8 mouse cellular contexts compared by ENCODE assay signal in the genomic region with DNA sequence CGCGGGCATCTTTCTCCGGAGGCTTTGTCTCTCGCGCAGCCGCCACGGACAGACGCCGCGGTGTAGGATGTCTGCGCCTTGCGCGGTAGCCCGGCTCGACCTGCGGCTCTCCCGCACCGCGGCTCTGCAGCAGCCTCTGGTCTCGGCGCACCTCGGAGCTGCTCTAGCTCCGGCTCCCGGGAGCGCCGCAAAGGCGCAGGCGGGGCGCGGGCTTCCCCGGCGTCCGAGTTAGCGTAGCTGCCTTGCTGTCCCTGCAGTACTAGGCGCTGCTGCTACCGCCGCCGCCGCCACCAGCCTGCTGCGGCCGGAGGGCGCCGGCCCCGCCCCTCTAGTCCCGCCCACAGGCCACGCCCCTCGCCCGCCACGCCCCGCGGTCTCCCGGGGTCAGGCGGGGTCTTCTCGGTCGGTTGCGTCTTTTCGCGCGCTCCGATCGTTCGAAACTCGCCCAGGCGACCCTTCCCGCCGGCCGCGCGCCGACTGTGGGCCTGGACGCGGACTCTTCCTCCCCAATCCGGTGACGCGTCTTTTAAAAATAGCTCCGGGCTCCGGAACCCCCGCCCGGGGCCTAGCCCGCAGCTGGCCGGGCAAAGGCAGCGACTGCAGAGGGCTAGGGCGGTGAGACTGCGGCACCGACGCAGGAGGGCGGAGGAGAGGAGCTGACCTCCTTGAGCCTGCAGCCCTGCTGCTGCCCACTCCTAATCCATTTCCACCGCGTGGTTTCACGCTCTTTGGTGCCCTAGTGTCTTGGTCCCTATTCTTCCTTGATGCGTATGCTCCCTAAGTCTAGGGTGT. TPM values are rescaled to one million over a fixed set of nuclear protein-coding genes. Genes with fewer than 3 reads are reported as not detected.
DNase-seq lines count a peak whose midpoint lies in the region; ATAC-seq and TF ChIP-seq lines count a peak whose summit lies in the region.

Arl4c (minus strand) TSS at position 352 of the 792 bp plus-strand sequence.

- WGBS in hindbrain, embryonic 13.5 days = under 1% methylated on average over 88 of the region's 91 CpGs

- peaks cover 9% of the 10 kb centered on the region for H3K36me3 ChIP-seq in hindbrain, embryonic 13.5 days

- no peak for DNase-seq in Patski (ENCODE audit: low read depth, low spot score)
- DNase-seq in cerebellum, postnatal 10 days = peak; percentile 78 to 86
- peak; percentile 79 to 83 for DNase-seq in frontal cortex, postnatal 36 days (ENCODE audit: low spot score in 2 of 2)
- peak; percentile 62 for DNase-seq in left cerebral cortex, adult 11 months (ENCODE audit: low spot score)
- DNase-seq in lung, postnatal 25 days (ENCODE audit: low spot score) = peak; percentile 77
- DNase-seq in ovary, postnatal 36 days (ENCODE audit: low spot score) = peak; percentile 84
- peak; percentile 89 for DNase-seq in thymus, postnatal 25 days

- TF ChIP-seq CTCF in Patski (IDR thresholded peaks at IDR 0.05) = no peak

- POLR2A ChIA-PET in Patski (lab: Charles Lee) = interaction anchor here (0.9 to 2.5 kb wide), 13 partner anchors 23 to 233 kb away, joined by 3 to 23 read pairs (median 5); no protein-coding TSS in a partner anchor

- peak within 1 kb of the TSS; percentile 72 for H3K4me2 ChIP-seq in hindbrain, embryonic 13.5 days

- ATAC-seq in Patski = peak; percentile 60
- peak; percentile 84 for ATAC-seq in hindbrain, embryonic 13.5 days (ENCODE audit: low FRiP score)

- no peaks in the 10 kb centered on the region for H3K27me3 ChIP-seq in Patski
- 0 out of 2 replicates have a peak, but pooled peaks cover 5% of the 10 kb centered on the region for H3K27me3 ChIP-seq in hindbrain, embryonic 13.5 days

- peak within 1 kb of the TSS; percentile 96 for H3K4me3 ChIP-seq in hindbrain, embryonic 13.5 days

- H3K4me1 ChIP-seq in hindbrain, embryonic 13.5 days (replicated peaks) = peaks cover 31% of the 10 kb centered on the region

- H3K9me3 ChIP-seq in hindbrain, embryonic 13.5 days = no peaks in the 10 kb centered on the region

- CTCF ChIA-PET in Patski (lab: Charles Lee) = interaction anchor here (0.9 to 1.9 kb wide), 3 partner anchors 11 to 257 kb away, joined by 3 to 7 read pairs (median 3); no protein-coding TSS in a partner anchor

- H3K27ac ChIP-seq in hindbrain, embryonic 13.5 days = peak within 1 kb of the TSS; percentile 98

- in situ Hi-C loops in Patski (cut with MboI; ENCODE audit: low pct_unique_long_range_greater_than_20kb) = loop anchor here (5.0 kb wide), 3 partner anchors 50 to 235 kb away; no protein-coding TSS in a partner anchor

- peak within 1 kb of the TSS; percentile 99 for H3K9ac ChIP-seq in hindbrain, embryonic 13.5 days

RNA-seq across cellular contexts. Expression of gene Arl4c, which starts in this region (rescaled TPM):
- polyA plus RNA-seq in Patski (2021) = 146 TPM
- polyA plus RNA-seq in hindbrain, embryonic 13.5 days (2015; fragmentation: Nextera tagmentation; extraction: Ambion mirVana) = 41.3 and 42.8 TPM in 2 replicates
